Mouse (Mus musculus): ENCODE results near the gene Odf3l1.
"Not testable (repeated sequence)": the region's sequence is repeated elsewhere in the genome, so short reads cannot be mapped to it uniquely, and the experiment has no call there.

Odf3l1 gene

DNA sequence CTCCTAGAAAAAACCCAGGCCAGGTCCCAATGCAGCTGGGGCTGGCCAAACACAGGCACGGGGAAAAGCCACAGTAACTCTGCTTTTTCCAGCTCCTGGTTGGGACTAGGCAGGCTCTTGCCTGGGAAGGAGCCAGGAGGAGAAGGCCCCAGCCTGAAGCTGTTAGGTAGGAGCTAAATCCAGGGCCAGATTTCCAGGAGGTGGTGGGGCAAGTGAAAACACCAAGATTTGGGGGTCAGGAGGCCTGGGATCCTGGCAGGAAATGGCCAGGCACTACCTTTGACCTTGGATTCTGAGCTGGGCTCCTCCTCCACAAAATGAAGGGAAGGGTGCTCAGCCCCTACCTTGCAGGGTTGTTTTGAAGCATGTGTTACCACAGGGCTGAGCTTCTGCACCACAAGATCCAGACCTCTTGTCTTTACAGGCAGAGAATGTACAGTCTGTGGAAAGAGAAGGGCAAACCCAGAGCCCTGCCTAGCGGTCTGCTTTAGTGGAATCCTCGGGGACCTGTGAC, at the start of gene Odf3l1:
TSS of gene Odf3l1 (minus strand) at position 464 of the 514 bp plus-strand sequence.
- no peak for DNase-seq (ENCODE audit: low spot score)

GRCm38 (mm10) chr9:56913991-56914390, 49.5 kb upstream of the Odf3l1 start:
- no peak for DNase-seq (ENCODE audit: low spot score)

DNA sequence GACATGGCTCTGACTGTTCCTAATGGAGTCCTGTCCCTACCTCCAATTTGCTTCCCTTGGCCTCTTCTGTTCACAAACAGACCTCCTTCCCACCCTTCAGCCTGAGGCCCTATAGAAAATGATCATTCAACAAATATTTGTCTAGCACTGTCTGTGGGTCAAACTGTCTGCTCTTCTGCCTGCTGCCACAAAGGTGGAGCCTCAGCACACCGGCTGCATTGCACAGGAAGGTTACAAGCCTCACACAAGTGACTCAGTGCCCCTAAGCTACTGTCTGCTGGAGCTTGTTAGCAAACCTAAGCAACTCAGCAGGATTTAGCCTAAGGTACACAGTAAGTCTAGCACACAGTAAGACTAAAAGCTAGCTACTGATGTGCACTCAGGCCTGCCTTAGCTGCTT, 46.5 kb upstream of the Odf3l1 start:
- no peak for DNase-seq (ENCODE audit: low spot score)

GRCm38 (mm10) chr9:56909991-56910390, 45.5 kb upstream of the Odf3l1 start:
- not testable (repeated sequence) for DNase-seq (ENCODE audit: low spot score)

- DNase-seq (ENCODE audit: low spot score) = no peak
These were observed 43.1 kb upstream of the Odf3l1 start for GRCm38 (mm10) chr9:56907549-56907948.

DNA sequence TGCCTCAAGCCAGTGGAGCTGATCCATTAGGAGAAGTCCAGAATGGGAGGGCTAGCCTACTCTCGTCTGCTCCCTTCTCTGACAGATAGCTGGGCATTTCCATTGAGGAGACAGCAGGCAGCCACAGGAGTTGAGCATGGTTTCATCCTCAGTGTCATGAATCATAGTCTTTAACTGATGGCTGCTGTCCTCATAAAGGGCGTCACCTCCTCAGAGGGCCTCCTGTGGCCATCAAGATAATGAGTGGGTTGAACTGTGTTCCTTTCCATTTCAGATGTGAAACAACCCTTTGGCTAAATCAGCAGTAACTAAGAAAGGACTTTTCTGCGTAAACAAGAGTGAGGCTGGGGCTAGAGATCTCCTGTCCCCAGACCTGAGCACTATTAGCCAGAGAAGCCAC, 39.2 kb upstream of the Odf3l1 start:
- no peak for DNase-seq (ENCODE audit: low spot score)

DNA sequence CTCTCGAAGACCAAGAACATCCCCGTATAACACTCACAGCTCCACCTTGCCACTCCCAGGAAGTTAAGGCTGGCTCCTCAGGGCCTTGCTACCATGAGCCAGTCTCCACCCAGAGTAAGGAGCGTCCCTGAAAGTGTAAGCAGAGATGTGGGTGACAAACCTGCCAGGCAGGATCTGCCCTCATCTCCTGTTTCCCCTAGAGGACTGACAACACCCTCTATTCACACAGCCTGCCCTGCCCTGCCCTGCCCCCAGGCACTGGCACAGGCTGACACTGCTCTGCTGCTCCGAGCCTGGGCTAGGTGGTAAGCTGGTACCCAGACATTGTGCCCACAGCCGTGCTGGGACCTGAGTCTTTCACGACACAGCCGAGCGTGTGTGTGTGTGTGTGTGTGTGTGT, 36.7 kb upstream of the Odf3l1 start:
- DNase-seq (ENCODE audit: low spot score) = no peak

DNA sequence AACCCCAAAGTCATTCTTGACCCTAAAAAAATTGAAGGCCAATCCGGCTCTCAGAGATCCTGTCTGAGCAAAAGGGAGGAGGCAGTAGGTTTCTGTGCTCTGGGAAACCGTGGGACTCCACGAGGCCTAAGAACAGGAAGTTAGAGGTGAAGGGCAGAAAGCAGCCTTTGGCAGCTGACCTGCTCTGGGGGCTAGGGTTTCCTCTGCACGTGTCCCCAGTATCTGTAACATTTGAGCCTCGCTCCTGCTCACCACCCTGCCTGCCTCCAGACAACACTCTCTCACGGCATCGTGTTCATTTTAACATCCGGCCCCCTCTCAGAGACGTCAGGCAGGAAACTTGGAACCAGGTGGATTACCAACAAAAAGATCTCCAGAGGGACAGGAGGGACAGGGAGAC, 36.1 kb upstream of the Odf3l1 start:
- DNase-seq (ENCODE audit: low spot score) = no peak

- no peak for DNase-seq (ENCODE audit: low spot score)
These were observed 35.6 kb upstream of the Odf3l1 start for GRCm38 (mm10) chr9:56900060-56900459.

GRCm38 (mm10) chr9:56899409-56899808, 34.9 kb upstream of the Odf3l1 start:
- no peak for DNase-seq (ENCODE audit: low spot score)

GRCm38 (mm10) chr9:56896779-56897178, 32.3 kb upstream of the Odf3l1 start:
- DNase-seq (ENCODE audit: low spot score) = no peak

DNA sequence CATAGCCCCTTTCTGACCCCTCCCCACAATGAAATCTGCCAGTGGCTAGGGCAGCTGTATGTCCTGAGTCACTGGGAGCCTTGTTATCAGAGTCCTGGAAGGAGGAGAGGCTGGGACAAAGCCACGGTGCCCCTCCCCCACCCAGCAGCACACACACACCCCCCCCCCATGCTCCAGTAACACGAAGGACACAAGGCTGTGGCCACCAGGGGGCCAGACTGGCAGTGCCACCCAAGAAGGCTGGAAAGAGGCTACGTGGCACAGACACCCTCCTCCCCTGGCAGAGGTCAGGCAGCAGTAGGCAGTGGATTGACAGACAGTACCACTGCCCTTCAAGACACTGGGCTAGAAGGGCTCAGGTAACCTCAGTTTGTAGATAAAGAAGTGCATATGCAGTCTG, 29.5 kb upstream of the Odf3l1 start:
- no peak for DNase-seq (ENCODE audit: low spot score)

GRCm38 (mm10) chr9:56893313-56893712, 28.8 kb upstream of the Odf3l1 start:
- DNase-seq (ENCODE audit: low spot score) = no peak

- DNase-seq (ENCODE audit: low spot score) = no peak
These were observed 27.6 kb upstream of the Odf3l1 start for GRCm38 (mm10) chr9:56892111-56892510.

DNA sequence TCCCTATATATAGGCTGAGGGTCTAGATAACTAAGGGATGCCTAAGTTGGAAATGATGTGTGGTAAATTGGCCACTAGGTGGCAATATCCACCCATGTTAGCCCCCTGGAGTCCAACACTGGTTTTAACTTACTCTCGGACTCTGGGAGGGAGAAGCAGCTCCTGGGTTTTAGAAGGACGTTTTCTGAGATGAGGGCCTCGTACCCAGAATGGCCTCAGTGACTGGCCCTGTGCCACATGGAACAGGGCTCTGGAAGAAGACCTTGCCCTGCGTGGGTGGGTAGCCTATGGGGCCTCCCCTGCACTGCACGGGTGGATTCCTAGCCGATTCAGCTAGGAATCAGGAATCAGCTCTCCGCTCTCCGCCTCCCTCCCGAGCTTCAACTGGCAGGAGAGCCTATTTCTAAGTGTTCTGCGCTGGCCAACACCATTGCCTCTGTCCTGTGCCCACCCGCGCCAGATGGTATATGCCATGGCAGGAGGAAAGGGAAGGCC, 27.1 kb upstream of the Odf3l1 start:
- peak; percentile 67 for DNase-seq (ENCODE audit: low spot score)

GRCm38 (mm10) chr9:56890522-56891250, 26.2 kb upstream of the Odf3l1 start:
- no peak for DNase-seq (ENCODE audit: low spot score)

GRCm38 (mm10) chr9:56889817-56890216, 25.3 kb upstream of the Odf3l1 start:
- peak; percentile 78 for DNase-seq (ENCODE audit: low spot score)

GRCm38 (mm10) chr9:56887581-56887980, 23.1 kb upstream of the Odf3l1 start:
- DNase-seq (ENCODE audit: low spot score) = no peak

DNA sequence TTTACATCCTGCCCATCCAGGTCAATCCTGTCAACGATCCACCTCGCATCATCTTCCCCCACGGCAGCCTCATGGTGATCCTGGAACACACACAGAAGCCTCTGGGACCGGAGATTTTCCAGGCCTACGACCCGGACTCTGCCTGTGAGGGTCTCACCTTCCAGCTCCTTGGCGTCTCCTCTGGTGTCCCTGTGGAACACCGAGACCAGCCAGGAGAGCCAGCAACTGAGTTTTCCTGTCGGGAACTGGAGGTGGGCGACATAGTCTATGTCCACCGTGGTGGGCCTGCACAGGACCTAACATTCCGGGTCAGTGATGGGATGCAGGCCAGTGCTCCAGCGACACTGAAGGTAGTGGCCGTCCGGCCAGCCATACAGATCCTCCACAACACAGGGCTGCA, 22.1 kb upstream of the Odf3l1 start:
- DNase-seq (ENCODE audit: low spot score) = no peak

- no peak for DNase-seq (ENCODE audit: low spot score)
These were observed 21.6 kb upstream of the Odf3l1 start for GRCm38 (mm10) chr9:56886113-56886512.

- no peak for DNase-seq (ENCODE audit: low spot score)
These were observed 19.8 kb upstream of the Odf3l1 start for GRCm38 (mm10) chr9:56884328-56884727.

GRCm38 (mm10) chr9:56883470-56883869, 19.0 kb upstream of the Odf3l1 start:
- no peak for DNase-seq (ENCODE audit: low spot score)

GRCm38 (mm10) chr9:56882818-56883217, 18.3 kb upstream of the Odf3l1 start:
- DNase-seq (ENCODE audit: low spot score) = no peak

GRCm38 (mm10) chr9:56882283-56882682, 17.8 kb upstream of the Odf3l1 start:
- DNase-seq (ENCODE audit: low spot score) = no peak

Data from testis, postnatal 14 days (tissue).